Mouse (Mus musculus): ENCODE results near the gene Slc20a1.

- no peak for TF ChIP-seq NANOG (IDR thresholded peaks at IDR 0.05; ENCODE audit: borderline replicate concordance, low read length)
- TF ChIP-seq CTCF (conservative IDR thresholded peaks at IDR 0.05; ENCODE audit: low read length) = no peak
These were observed 6.4 kb downstream of the Slc20a1 start for GRCm38 (mm10) chr2:129205000-129205399.

All from E14TG2a.4 (cell line).